Mouse (Mus musculus) forebrain, embryonic 13.5 days (tissue): ENCODE data around the gene Lyrm4. TPM values are rescaled to one million over a fixed set of nuclear protein-coding genes. Genes with fewer than 3 reads are reported as not detected.

Experiments
- ATAC-seq: fragments of 200-750 bp; cut with Nextera tagmentation; 2 replicates; pipeline ENCODE4 v1.8.0; 2017
- H3K27ac ChIP-seq: fragments of 300-500 bp; sonication (generic); 2 replicates; pipeline ENCODE4 v1.5.1; 2015; ENCODE audit warnings: inconsistent platforms, mild to moderate bottlenecking, moderate library complexity
- H3K27me3 ChIP-seq: fragments of 300-500 bp; sonication (generic); 2 replicates; pipeline ENCODE4 v1.6.1; 2015; ENCODE audit warnings: mild to moderate bottlenecking, inconsistent platforms
- H3K36me3 ChIP-seq: fragments of 300-500 bp; sonication (generic); 2 replicates; pipeline ENCODE4 v1.6.1; 2015; ENCODE audit warnings: mild to moderate bottlenecking, inconsistent platforms; ENCODE audit not compliant: poor library complexity, severe bottlenecking
- H3K4me1 ChIP-seq: fragments of 300-500 bp; sonication (generic); 2 replicates; pipeline ENCODE4 v1.6.1; 2015; ENCODE audit warnings: inconsistent platforms
- H3K4me2 ChIP-seq: fragments of 300-500 bp; sonication (generic); 2 replicates; pipeline ENCODE4 v1.6.1; 2015; ENCODE audit warnings: inconsistent platforms, mild to moderate bottlenecking, moderate library complexity
- H3K4me3 ChIP-seq: fragments of 300-500 bp; sonication (generic); 2 replicates; pipeline ENCODE4 v1.5.1; 2015; ENCODE audit warnings: mild to moderate bottlenecking, inconsistent platforms
- H3K9ac ChIP-seq: fragments of 300-500 bp; sonication (generic); 2 replicates; pipeline ENCODE4 v1.6.1; 2015; ENCODE audit warnings: mild to moderate bottlenecking, inconsistent platforms
- H3K9me3 ChIP-seq: fragments of 300-500 bp; sonication (generic); replicated peaks from 2 replicates; pipeline ENCODE4 v1.6.1; 2016; ENCODE audit warnings: inconsistent platforms
- WGBS: fragments of 180-500 bp; shearing (Covaris S2); methylation state at CpG from one replicate; pipeline ENCODE4 v1.1.7; 2015; 5-methylcytosine and 5-hydroxymethylcytosine counted together
- polyA plus RNA-seq: library from polyadenylated mRNA; unstranded; fragments of >200 nt; fragmentation: Nextera tagmentation; extraction: Ambion mirVana; gene quantifications from 2 replicates; pipeline ENCODE4 v1.2.1, GENCODE M21; 2015

Gene Lyrm4
- polyA plus RNA-seq, 1 experiment from 2014 or later, result 31.3 TPM

DNA sequence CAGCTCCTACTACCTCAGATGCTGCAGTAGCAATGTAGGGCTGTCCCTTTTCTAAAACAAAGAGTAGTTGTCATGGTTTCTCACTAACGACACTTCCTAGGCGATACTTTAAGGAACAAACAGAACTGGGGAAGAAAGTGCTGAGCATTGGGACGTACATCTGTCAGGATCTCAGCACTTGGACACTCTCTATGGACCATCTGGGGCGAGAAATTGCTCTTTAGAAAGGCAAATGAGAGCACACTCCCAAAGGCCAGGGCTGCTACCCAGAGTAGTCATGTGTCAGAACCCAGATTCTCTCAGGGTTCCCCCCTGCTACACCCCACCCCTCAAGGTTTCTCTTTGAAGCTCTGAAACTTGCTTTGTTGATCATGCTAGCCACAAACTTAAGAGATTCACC lies 136.9 kb downstream of the Lyrm4 start:
- Histone ChIP-seq H3K36me3 (peaks cover 26% of the 10 kb centered on the region), H3K27ac (no peak overlapping the region; the same call in 1 of the 2 replicates), H3K4me1 (peaks cover 14% of the 10 kb centered on the region), H3K9me3 (no peaks in the 10 kb centered on the region), H3K9ac (no peak overlapping the region), H3K27me3 (no peaks in the 10 kb centered on the region), H3K4me2 (no peak overlapping the region), H3K4me3 (no peak overlapping the region)
- ATAC-seq, result peak; percentile 77
- 35% methylated on average over 4 of the region's 4 CpGs for WGBS

DNA sequence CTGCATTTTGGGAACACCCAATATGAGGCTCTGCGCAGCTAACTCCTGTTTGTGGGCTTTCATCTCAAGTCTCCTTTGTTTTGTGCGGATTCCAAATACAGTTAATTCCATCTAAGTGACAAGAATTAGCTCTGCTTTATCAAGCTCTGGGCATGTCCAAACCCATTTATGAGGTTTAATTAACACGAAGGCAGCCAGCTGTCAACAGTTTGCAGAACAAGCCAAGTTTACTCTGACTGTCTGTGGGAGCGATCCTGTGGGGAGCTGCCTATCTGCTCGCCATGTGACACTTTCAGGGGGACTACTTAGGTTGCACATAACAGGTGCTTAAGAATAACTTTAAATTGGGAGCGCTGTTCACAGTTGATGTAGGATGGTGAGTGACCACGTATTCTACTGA lies 140.4 kb downstream of the Lyrm4 start:
- Histone ChIP-seq H3K4me1 (peaks cover 14% of the 10 kb centered on the region), H3K4me3 (no peak overlapping the region), H3K9me3 (no peaks in the 10 kb centered on the region), H3K27ac (no peak overlapping the region), H3K4me2 (no peak overlapping the region), H3K36me3 (peaks cover 29% of the 10 kb centered on the region), H3K9ac (no peak overlapping the region), H3K27me3 (no peaks in the 10 kb centered on the region)
- 75% methylated on average over 7 of the region's 7 CpGs for WGBS
- ATAC-seq, result 0 out of 2 replicates have a peak, but pooled peaks have one; percentile 44

DNA sequence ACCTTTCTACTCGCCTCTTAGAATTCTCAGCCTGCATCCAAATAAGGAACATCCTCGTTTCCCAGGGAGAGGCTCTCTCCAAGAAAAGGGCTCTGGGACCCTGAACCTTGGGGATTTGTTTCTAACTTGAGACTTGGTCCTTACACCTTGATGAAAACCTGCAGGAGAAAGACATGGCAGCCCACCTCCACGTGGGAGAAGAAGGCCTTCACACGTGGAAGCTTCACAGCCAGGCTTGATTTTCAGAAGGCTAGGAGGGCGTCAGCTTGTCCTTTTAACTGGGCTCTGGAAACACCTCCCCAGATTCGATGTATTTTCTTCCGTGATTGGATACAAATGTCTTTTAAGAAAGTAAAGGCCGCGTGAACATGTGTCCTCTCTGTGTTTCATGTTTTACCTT lies 147.5 kb downstream of the Lyrm4 start:
- Histone ChIP-seq H3K36me3 (0 out of 2 replicates have a peak, but pooled peaks cover 3% of the 10 kb centered on the region), H3K9me3 (no peaks in the 10 kb centered on the region), H3K27me3 (peaks cover 26% of the 10 kb centered on the region), H3K4me2 (peak overlapping the region; percentile 99), H3K27ac (no peak overlapping the region), H3K4me1 (peaks cover 18% of the 10 kb centered on the region), H3K4me3 (peak overlapping the region; percentile 57), H3K9ac (peak overlapping the region; percentile 61; the same call in 1 of the 2 replicates)
- ATAC-seq, result no peak
- WGBS, result 24% methylated on average over 9 of the region's 9 CpGs

DNA sequence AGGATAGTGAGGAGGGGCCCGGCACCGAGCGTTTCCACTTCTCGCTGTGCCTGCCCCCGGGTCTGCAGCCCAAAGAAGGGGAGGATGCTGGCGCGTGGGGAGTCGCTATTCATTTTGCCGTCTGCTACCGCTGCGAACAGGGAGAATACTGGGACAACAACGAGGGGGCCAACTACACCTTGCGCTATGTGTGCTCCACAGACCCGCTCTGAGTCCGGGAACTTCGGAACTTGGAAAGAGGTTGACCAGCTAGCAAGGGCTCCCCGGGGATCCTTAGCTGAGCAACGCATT lies 147.9 kb downstream of the Lyrm4 start:
- H3K4me3 ChIP-seq, result peak overlapping the region; percentile 57
- no peak overlapping the region for H3K27ac ChIP-seq
- peaks cover 26% of the 10 kb centered on the region for H3K27me3 ChIP-seq
- H3K4me2 ChIP-seq, result peak overlapping the region; percentile 99
- H3K9ac ChIP-seq, result peak overlapping the region; percentile 61
- peak; percentile 33 for ATAC-seq
- WGBS, result under 1% methylated on average over 18 of the region's 18 CpGs
- peaks cover 18% of the 10 kb centered on the region for H3K4me1 ChIP-seq
- H3K36me3 ChIP-seq, result 0 out of 2 replicates have a peak, but pooled peaks cover under 1% of the 10 kb centered on the region
- H3K9me3 ChIP-seq, result no peaks in the 10 kb centered on the region

DNA sequence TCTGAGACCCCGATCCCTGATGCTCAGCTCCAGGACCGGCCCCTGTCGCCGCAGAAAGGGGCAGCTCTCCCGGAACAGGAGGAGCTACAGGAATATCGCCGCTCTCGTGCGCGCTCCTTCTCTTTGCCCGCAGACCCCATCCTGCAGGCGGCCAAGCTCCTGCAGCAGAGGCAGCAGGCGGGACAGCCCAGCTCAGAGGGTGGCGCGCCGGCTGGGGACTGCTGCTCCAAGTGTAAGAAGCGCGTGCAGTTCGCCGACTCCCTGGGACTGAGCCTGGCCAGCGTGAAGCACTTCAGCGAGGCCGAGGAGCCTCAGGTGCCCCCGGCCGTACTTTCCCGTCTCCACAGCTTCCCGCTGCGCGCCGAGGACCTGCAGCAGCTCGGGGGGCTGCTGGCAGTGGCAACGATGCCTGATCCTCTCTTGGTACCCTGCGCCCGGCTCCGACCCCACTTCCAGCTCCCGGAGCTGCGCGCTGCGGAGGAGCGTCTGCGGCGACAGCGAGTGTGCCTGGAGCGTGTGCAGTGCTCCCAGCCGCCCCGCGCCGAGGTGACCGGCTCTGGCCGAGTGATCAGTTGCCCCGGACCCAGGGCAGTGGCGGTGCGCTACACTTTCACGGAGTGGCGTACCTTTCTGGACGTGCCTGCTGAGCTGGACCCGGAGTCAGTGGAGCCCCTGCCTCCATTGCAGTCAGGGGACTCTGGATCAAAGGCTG lies 148.5 kb downstream of the Lyrm4 start:
- peak; percentile 81 for ATAC-seq
- Histone ChIP-seq H3K36me3 (no peaks in the 10 kb centered on the region), H3K9me3 (no peaks in the 10 kb centered on the region), H3K4me3 (peak overlapping the region; percentile 57), H3K27me3 (peaks cover 26% of the 10 kb centered on the region), H3K4me1 (peaks cover 18% of the 10 kb centered on the region), H3K9ac (peak overlapping the region; percentile 61), H3K4me2 (peak overlapping the region; percentile 99), H3K27ac (no peak overlapping the region)
- under 1% methylated on average over 56 of the region's 57 CpGs for WGBS

DNA sequence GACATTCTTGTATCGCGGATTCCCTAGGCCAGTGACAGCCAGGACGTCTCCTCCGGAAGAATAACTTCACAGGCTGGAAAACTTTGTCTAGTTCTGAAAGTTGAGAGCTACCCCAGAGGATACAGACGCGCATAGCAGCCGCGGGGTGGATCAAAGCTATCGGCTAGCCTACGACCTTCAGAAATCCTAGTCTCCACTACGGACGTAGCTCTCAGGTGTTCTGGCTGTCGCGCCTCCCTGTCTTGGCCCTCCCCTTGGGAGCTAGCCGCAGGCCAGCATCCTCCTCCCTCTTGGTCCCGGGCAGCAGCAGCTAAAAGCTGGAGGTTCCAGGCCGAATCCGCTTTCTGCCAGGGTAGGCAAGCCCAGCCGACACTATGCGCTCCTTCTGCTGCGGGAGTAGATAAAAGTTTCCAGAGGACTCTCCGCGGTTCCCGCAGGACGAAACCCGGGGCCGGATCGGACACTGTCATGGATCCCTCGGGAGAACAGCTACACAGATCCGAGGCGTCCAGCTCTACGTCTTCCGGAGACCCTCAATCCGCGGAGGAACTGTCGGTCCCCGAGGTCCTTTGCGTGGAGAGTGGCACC lies 149.1 kb downstream of the Lyrm4 start:
- WGBS, result under 1% methylated on average over 38 of the region's 38 CpGs
- peak overlapping the region; percentile 99 for H3K4me2 ChIP-seq
- ATAC-seq, result peak; percentile 57
- H3K27ac ChIP-seq, result no peak overlapping the region
- peak overlapping the region; percentile 61 for H3K9ac ChIP-seq
- H3K9me3 ChIP-seq, result no peaks in the 10 kb centered on the region
- peaks cover 26% of the 10 kb centered on the region for H3K27me3 ChIP-seq
- peaks cover 18% of the 10 kb centered on the region for H3K4me1 ChIP-seq
- H3K4me3 ChIP-seq, result peak overlapping the region; percentile 57
- H3K36me3 ChIP-seq, result no peaks in the 10 kb centered on the region

DNA sequence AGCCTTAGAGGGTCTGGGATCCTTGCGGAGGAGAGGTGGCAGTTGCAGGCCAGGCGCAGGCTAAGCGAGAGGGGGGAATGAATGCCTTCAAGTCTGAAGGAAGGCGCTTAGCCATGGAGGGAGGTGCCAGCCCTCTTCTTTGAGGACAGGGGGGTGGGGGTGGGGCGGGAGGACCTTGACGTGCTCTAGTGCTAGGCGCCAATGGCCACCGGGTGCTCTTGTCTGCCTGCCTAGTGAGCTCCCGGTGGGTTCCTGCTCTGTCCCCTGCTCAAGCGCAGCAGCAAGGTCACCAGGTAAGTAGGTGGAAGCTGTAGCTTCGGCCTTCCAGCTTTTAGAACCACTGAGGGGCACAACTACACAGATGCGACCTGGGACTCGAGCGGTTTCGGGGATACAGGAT lies 149.6 kb downstream of the Lyrm4 start:
- Histone ChIP-seq H3K27ac (no peak overlapping the region), H3K9ac (peak overlapping the region; percentile 61), H3K36me3 (no peaks in the 10 kb centered on the region), H3K4me2 (peak overlapping the region; percentile 99), H3K4me3 (peak overlapping the region; percentile 57), H3K9me3 (no peaks in the 10 kb centered on the region), H3K27me3 (peaks cover 26% of the 10 kb centered on the region), H3K4me1 (peaks cover 18% of the 10 kb centered on the region)
- peak; percentile 19; the same call in 1 of the 2 replicates for ATAC-seq
- WGBS, result 3% methylated on average over 15 of the region's 15 CpGs

DNA sequence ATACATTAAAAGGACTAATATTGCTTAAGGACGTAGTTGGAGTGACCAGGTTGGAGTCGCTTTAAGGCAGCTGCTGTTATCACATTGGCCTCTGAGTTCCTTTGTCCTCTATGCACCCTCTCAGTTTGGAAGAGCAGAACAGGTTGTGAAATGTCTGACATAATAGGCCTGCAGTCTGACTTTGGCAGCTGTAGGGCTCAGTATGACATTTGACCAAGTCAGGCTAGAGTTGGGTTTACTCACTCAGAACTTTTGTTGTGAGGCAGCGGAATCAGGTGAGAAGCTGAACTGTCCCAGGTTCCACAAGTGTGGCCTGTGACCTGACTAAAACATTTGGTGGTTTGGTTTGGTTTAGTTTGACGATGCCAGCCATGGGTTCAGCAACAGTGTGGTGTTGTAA lies 153.7 kb downstream of the Lyrm4 start:
- no peak for ATAC-seq
- WGBS, result 94% methylated on average over 4 of the region's 4 CpGs
- Histone ChIP-seq H3K4me1 (peaks cover 7% of the 10 kb centered on the region), H3K9ac (no peak overlapping the region), H3K36me3 (no peaks in the 10 kb centered on the region), H3K4me2 (no peak overlapping the region), H3K27ac (no peak overlapping the region), H3K9me3 (no peaks in the 10 kb centered on the region), H3K27me3 (peaks cover 17% of the 10 kb centered on the region), H3K4me3 (no peak overlapping the region)

DNA sequence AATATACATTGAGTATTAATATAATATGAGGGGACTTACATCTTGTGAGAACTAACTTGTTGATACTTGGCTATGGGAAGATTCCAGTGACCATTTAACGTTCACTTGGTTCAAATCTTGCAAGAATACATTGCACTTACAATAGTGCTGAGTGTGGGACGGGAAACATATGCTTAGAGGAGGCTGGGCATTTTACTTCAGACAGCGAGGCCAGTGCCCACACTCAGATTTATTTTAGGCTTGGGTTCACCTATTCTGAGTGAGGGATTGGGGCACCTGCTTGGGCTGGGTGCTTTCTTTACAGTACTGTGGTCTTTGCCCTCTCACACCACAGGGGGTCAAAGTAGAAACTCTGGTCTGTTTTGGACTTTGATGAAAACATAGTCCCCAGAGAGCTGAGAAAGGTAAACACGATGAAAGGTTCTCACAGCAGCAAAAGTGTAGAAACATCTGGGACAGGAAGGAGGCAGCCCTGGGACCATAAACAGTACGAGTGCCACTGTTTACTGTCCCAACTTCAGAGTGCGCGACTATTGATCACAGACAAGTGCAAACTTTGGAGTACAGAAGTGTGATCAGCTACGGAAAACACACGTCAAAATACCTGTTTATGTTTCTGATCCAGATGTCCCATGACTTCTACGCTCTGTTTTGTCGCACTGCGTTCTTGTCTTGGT lies 157.8 kb downstream of the Lyrm4 start:
- ATAC-seq, result no peak
- H3K27me3 ChIP-seq, result no peaks in the 10 kb centered on the region
- no peak overlapping the region for H3K4me2 ChIP-seq
- WGBS, result 87% methylated on average over 12 of the region's 12 CpGs
- no peaks in the 10 kb centered on the region for H3K4me1 ChIP-seq
- no peaks in the 10 kb centered on the region for H3K9me3 ChIP-seq
- H3K36me3 ChIP-seq, result no peaks in the 10 kb centered on the region
- no peak overlapping the region for H3K27ac ChIP-seq
- no peak overlapping the region for H3K4me3 ChIP-seq
- H3K9ac ChIP-seq, result no peak overlapping the region

DNA sequence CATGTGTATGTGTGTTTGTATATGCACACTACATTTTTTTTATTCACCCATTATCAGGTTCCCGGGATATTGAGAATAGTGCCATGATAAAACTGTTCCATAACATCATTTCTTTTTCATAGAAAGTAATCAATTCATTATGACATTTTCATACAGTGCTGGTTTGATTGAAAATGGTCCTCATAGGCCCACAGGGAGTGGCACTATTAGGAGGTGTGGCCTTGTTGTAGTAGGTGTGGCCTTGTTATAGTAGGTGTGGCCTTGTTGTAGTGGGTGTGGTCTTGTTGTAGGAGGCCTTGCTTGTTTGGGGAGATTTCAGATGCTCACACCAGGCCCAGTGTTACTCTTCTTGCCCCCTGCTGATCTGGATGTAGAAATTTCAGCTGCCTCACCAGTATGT lies 158.8 kb downstream of the Lyrm4 start, which contains the start of gene Ppp1r3g:
TSS of gene Ppp1r3g (plus strand) at position 301 of the 400 bp plus-strand sequence.
- ATAC-seq, result no peak
- Histone ChIP-seq H3K27me3 (no peaks in the 10 kb centered on the region), H3K9ac (no peak within 1 kb of the TSS), H3K4me2 (no peak within 1 kb of the TSS), H3K9me3 (no peaks in the 10 kb centered on the region), H3K27ac (no peak within 1 kb of the TSS), H3K4me3 (no peak within 1 kb of the TSS), H3K36me3 (no peaks in the 10 kb centered on the region), H3K4me1 (no peaks in the 10 kb centered on the region)
- 100% methylated on average over 1 of the region's 1 CpGs for WGBS

DNA sequence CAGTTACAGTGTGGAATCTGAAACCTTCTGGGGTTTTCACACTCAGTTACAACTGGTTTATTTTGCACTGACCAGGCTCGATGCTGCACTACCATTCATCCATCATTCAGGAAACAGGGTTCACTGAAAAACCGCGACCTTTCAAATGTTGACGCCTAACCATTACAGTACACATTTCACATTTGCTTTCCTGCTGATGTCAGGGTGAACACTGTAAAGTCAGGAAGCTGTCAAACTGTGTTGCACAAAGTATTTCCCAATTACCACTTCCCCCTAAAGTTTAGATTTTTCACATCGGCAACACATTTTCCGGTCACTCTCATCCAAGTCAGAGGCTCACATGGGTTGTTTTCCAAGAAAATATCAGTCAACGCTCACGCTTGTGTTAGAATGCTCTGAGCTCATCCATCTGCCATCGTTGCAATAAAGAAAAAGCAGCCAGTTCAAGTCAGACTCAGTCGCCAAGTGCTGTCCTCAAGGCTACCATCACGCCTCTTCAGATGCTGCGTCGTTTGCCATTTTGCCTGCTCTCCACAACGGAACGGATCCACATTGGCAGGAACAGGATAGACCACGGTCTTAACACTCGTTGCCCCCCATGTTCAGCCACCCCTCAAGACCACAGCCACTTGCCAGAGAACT lies 167.4 kb downstream of the Lyrm4 start:
- WGBS, result 87% methylated on average over 17 of the region's 17 CpGs
- Histone ChIP-seq H3K36me3 (no peaks in the 10 kb centered on the region), H3K9me3 (no peaks in the 10 kb centered on the region), H3K27ac (no peak overlapping the region), H3K4me3 (no peak overlapping the region), H3K4me2 (no peak overlapping the region), H3K4me1 (no peaks in the 10 kb centered on the region), H3K27me3 (no peaks in the 10 kb centered on the region), H3K9ac (no peak overlapping the region)
- ATAC-seq, result no peak
